Mouse (Mus musculus) stomach, postnatal 0 days (tissue): ENCODE data around the gene Prim2. TPM values are rescaled to one million over a fixed set of nuclear protein-coding genes. Genes with fewer than 3 reads are reported as not detected.

ENCODE experiments used
- ATAC-seq: fragments of 200-750 bp; cut with Nextera tagmentation; 2 replicates; pipeline ENCODE4 v1.8.0; 2017; ENCODE audit not compliant: low FRiP score, low TSS enrichment
- DNase-seq: peaks from one replicate; pipeline ENCODE4 v3.0.0-alpha.2; 2016; ENCODE audit warnings: low spot score
- H3K27ac ChIP-seq: fragments of 300-500 bp; sonication (generic); replicated peaks from 2 replicates; pipeline ENCODE4 v1.5.1; 2014; ENCODE audit warnings: mild to moderate bottlenecking, control low read depth
- H3K27me3 ChIP-seq: fragments of 300-500 bp; sonication (generic); 2 replicates; pipeline ENCODE4 v1.6.1; 2014; ENCODE audit warnings: low read length; ENCODE audit not compliant: control insufficient read depth, insufficient read depth
- H3K36me3 ChIP-seq: fragments of 300-500 bp; sonication (generic); 2 replicates; pipeline ENCODE4 v1.6.1; 2014; ENCODE audit warnings: low read length, mixed read lengths; ENCODE audit not compliant: control insufficient read depth, insufficient read depth
- H3K4me1 ChIP-seq: fragments of 300-500 bp; sonication (generic); replicated peaks from 2 replicates; pipeline ENCODE4 v1.6.1; 2014; ENCODE audit warnings: antibody characterized with exemption; ENCODE audit not compliant: control insufficient read depth, insufficient read depth
- H3K4me2 ChIP-seq: fragments of 300-500 bp; sonication (generic); replicated peaks from 2 replicates; pipeline ENCODE4 v1.6.1; 2014; ENCODE audit warnings: low read depth, mild to moderate bottlenecking, control low read depth, moderate library complexity
- H3K4me3 ChIP-seq: fragments of 300-500 bp; sonication (generic); 2 replicates; pipeline ENCODE4 v1.5.1; 2014; ENCODE audit warnings: low read depth, low read length, control low read depth
- H3K9ac ChIP-seq: fragments of 300-500 bp; sonication (generic); 2 replicates; pipeline ENCODE4 v1.6.1; 2014; ENCODE audit warnings: mild to moderate bottlenecking, low read length, control low read depth, mixed read lengths
- H3K9me3 ChIP-seq: fragments of 300-500 bp; sonication (generic); 2 replicates; pipeline ENCODE4 v1.6.1; 2016; ENCODE audit warnings: low read length; ENCODE audit not compliant: control insufficient read depth
- CTCF ChIP-seq: IDR thresholded peaks from 2 replicates; pipeline ENCODE4 v1.5.1; 2016; ENCODE audit warnings: antibody characterized with exemption, low read depth, mild to moderate bottlenecking, moderate library complexity
- EP300 ChIP-seq: optimal IDR thresholded peaks from 2 replicates; pipeline ENCODE3; 2016; ENCODE audit warnings: antibody characterized with exemption
- WGBS: fragments of 180-500 bp; shearing (Covaris S2); extraction: QIAGEN DNeasy Blood & Tissue Kit; methylation state at CpG from one replicate; pipeline ENCODE4 v1.1.7; 2014; 5-methylcytosine and 5-hydroxymethylcytosine counted together
- polyA plus RNA-seq: library from polyadenylated mRNA; unstranded; fragments of >200 nt; fragmentation: Nextera tagmentation; extraction: Ambion mirVana; gene quantifications from 2 replicates; pipeline ENCODE4 v1.2.1, GENCODE M21; 2015

The Prim2 gene
- polyA plus RNA-seq, 1 experiment from 2014 or later, result 13.1 TPM

GRCm38 (mm10) chr1:33612100-33612499, 57.5 kb downstream of the Prim2 start:
- 40% methylated on average over 1 of the region's 1 CpGs for WGBS
- no peak for DNase-seq

GRCm38 (mm10) chr1:33610026-33610721, 59.4 kb downstream of the Prim2 start:
- Histone ChIP-seq H3K9ac (no peak overlapping the region), H3K27me3 (no peaks in the 10 kb centered on the region), H3K36me3 (no peaks in the 10 kb centered on the region), H3K4me3 (no peak overlapping the region), H3K9me3 (no peaks in the 10 kb centered on the region), H3K27ac (no peak overlapping the region), H3K4me1 (no peaks in the 10 kb centered on the region), H3K4me2 (no peak overlapping the region)
- DNase-seq (no peak), ATAC-seq (no peak)
- 59% methylated on average over 14 of the region's 14 CpGs for WGBS
- TF ChIP-seq CTCF (no peak), EP300 (no peak)

More at GRCm38 (mm10) chr1:33612100-33612499, 57.5 kb downstream of the Prim2 start:
- no peak for ATAC-seq
- H3K4me1 ChIP-seq, result no peaks in the 10 kb centered on the region
- H3K27me3 ChIP-seq, result no peaks in the 10 kb centered on the region
- H3K4me2 ChIP-seq, result no peak overlapping the region
- H3K4me3 ChIP-seq, result no peak overlapping the region
- no peaks in the 10 kb centered on the region for H3K36me3 ChIP-seq
- H3K9ac ChIP-seq, result no peak overlapping the region
- no peak overlapping the region for H3K27ac ChIP-seq
- no peaks in the 10 kb centered on the region for H3K9me3 ChIP-seq
- TF ChIP-seq EP300 (no peak), CTCF (no peak)

GRCm38 (mm10) chr1:33608133-33608532, 61.5 kb downstream of the Prim2 start:
- H3K9me3 ChIP-seq, result no peaks in the 10 kb centered on the region
- no peak overlapping the region for H3K27ac ChIP-seq
- H3K36me3 ChIP-seq, result no peaks in the 10 kb centered on the region
- no peak overlapping the region for H3K9ac ChIP-seq
- no peak overlapping the region for H3K4me2 ChIP-seq
- H3K4me3 ChIP-seq, result no peak overlapping the region
- H3K4me1 ChIP-seq, result no peaks in the 10 kb centered on the region
- TF ChIP-seq CTCF (no peak), EP300 (no peak)
- 39% methylated on average over 2 of the region's 2 CpGs for WGBS
- no peak for ATAC-seq
- DNase-seq, result no peak
- H3K27me3 ChIP-seq, result no peaks in the 10 kb centered on the region

GRCm38 (mm10) chr1:33604087-33604699, 65.4 kb downstream of the Prim2 start:
- H3K4me2 ChIP-seq, result no peak overlapping the region
- TF ChIP-seq EP300, result no peak
- no peak for TF ChIP-seq CTCF
- ATAC-seq (no peak), DNase-seq (no peak)
- H3K27ac ChIP-seq, result no peak overlapping the region
- H3K4me3 ChIP-seq, result no peak overlapping the region
- H3K9me3 ChIP-seq, result no peaks in the 10 kb centered on the region
- 77% methylated on average over 5 of the region's 5 CpGs for WGBS
- H3K27me3 ChIP-seq, result no peaks in the 10 kb centered on the region
- H3K4me1 ChIP-seq, result no peaks in the 10 kb centered on the region
- H3K9ac ChIP-seq, result no peak overlapping the region
- no peaks in the 10 kb centered on the region for H3K36me3 ChIP-seq

DNA sequence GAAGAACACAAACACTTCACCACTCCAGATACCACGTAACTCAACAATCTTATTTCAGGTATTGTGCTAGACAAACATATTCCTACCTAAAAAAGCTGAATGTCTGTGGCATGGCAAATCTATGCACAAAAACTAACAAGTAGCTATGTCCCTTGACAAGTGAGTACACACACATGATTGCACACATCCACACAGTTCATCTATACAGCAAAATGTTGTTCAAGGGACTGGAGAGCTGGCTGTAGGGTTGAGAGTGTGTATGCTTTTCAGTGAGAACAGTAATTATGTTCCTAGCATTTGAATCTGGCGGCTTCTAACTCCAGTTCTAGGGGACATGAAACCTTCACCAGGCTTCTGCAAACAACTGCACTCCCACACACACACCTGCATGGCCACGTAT, 69.9 kb downstream of the Prim2 start:
- no peaks in the 10 kb centered on the region for H3K27me3 ChIP-seq
- ATAC-seq (no peak), DNase-seq (no peak)
- TF ChIP-seq EP300, result no peak
- no peak for TF ChIP-seq CTCF
- 86% methylated on average over 3 of the region's 3 CpGs for WGBS
- H3K4me2 ChIP-seq, result no peak overlapping the region
- no peak overlapping the region for H3K9ac ChIP-seq
- no peaks in the 10 kb centered on the region for H3K4me1 ChIP-seq
- no peaks in the 10 kb centered on the region for H3K36me3 ChIP-seq
- H3K27ac ChIP-seq, result no peak overlapping the region
- H3K4me3 ChIP-seq, result no peak overlapping the region
- H3K9me3 ChIP-seq, result no peaks in the 10 kb centered on the region

DNA sequence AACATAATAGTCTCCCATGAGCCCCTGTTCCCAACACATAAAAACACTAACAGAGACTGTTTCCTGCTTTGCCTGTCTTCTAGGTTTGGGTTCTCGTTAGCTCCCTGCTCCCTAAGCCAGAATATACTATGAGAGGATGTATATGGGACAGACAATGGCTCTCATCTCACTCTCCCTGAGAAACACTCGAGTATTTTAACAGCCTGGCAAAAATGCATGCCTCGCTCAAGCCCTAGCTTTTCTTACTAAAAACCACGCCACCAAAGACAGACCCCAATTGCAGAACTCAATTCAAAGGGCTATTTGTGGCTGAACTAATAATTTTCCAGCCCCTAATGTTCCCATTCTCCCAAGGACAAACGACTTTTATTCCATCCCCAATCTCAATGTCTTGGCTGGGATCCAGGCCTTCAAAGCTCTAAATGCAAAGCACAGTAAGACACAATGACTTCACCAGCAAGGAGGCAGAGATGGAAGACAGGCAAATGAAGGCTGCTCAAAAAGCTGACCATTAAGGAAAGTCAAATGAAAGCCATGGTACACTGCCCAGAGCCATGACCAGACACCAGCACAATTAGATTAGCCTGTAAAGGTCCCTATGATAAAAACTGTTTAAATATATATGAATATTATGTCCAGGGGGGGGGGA, 70.5 kb downstream of the Prim2 start:
- Histone ChIP-seq H3K27me3 (no peaks in the 10 kb centered on the region), H3K9ac (no peak overlapping the region), H3K36me3 (no peaks in the 10 kb centered on the region), H3K4me2 (no peak overlapping the region), H3K4me3 (no peak overlapping the region), H3K9me3 (no peaks in the 10 kb centered on the region), H3K4me1 (no peaks in the 10 kb centered on the region), H3K27ac (no peak overlapping the region)
- ATAC-seq (no peak), DNase-seq (no peak)
- TF ChIP-seq EP300 (no peak), CTCF (no peak)
- 81% methylated on average over 5 of the region's 5 CpGs for WGBS
